Mouse (Mus musculus) MEL (cell line): ENCODE data around the gene Mapk10.

Experiments
- CTCF ChIP-seq, 3 experiments: IDR thresholded peaks in 2 of 3; conservative IDR thresholded peaks in 1 of 3; 2 replicates each; pipeline ENCODE4 v1.5.1; 2011 to 2012; ENCODE audit warnings: low read length in 3 of 3, low read depth in 2 of 3, mild to moderate bottlenecking in 2 of 3, improper control_type of control experiment in 1 of 3, inconsistent platforms in 1 of 3, mixed read lengths in 1 of 3, moderate library complexity in 1 of 3; ENCODE audit not compliant: control insufficient read depth in 1 of 3, insufficient read depth in 1 of 3, poor library complexity in 1 of 3, severe bottlenecking in 1 of 3
- MAX ChIP-seq: IDR thresholded peaks from 2 replicates; pipeline ENCODE4 v1.6.1; 2011; ENCODE audit warnings: low read length, improper control_type of control experiment
- MEF2A ChIP-seq: IDR thresholded peaks from 2 replicates; pipeline ENCODE4 v1.6.1; 2014; ENCODE audit warnings: low read depth, mild to moderate bottlenecking, inconsistent platforms, low read length, improper control_type of control experiment; ENCODE audit not compliant: poor library complexity, insufficient replicate concordance, severe bottlenecking; ENCODE audit errors: extremely low read depth
- RCOR1 ChIP-seq: IDR thresholded peaks from 2 replicates; pipeline ENCODE4 v1.6.1; 2012; ENCODE audit warnings: low read depth, mild to moderate bottlenecking, inconsistent platforms, low read length, improper control_type of control experiment
- TAL1 ChIP-seq: IDR thresholded peaks from 2 replicates; pipeline ENCODE4 v1.6.1; 2012; ENCODE audit warnings: mild to moderate bottlenecking, inconsistent platforms, low read length, moderate library complexity, mixed read lengths

GRCm38 (mm10) chr5:102903487-102903886, 307.6 kb downstream of the Mapk10 start:
- no peak for TF ChIP-seq CTCF (IDR thresholded peaks at IDR 0.05 in 2 of 3, conservative IDR thresholded peaks at IDR 0.05 in 1 of 3; ENCODE audit: control insufficient read depth in 1 of 3, insufficient read depth in 1 of 3, low read depth in 2 of 3, low read length in 3 of 3, poor library complexity in 1 of 3, severe bottlenecking in 1 of 3)
- TF ChIP-seq MEF2A, result no peak
- no peak for TF ChIP-seq RCOR1
- no peak for TF ChIP-seq TAL1
- TF ChIP-seq MAX, result no peak
